Mouse (Mus musculus) embryonic facial prominence, embryonic 11.5 days (tissue): ENCODE measurements around the gene 2310022A10Rik. TPM values are rescaled to one million over a fixed set of nuclear protein-coding genes. Genes with fewer than 3 reads are reported as not detected.

Source experiments
- ATAC-seq: fragments of 200-750 bp; cut with Nextera tagmentation; replicated peaks from 2 replicates; pipeline ENCODE4 v1.8.0; 2017; ENCODE audit warnings: low read depth; ENCODE audit not compliant: insufficient number of reproducible peaks, low FRiP score, low TSS enrichment
- DNase-seq: peaks from one replicate; pipeline ENCODE4 v3.0.0-alpha.2; 2015; ENCODE audit warnings: low spot score
- H3K27ac ChIP-seq: fragments of 300-500 bp; sonication (generic); replicated peaks from 2 replicates; pipeline ENCODE4 v1.5.1; 2014; ENCODE audit warnings: mild to moderate bottlenecking, low read depth, low read length, control low read depth
- H3K27me3 ChIP-seq: fragments of 300-500 bp; sonication (generic); 2 replicates; pipeline ENCODE4 v1.6.1; 2014; ENCODE audit warnings: mild to moderate bottlenecking, low read length, moderate library complexity, mixed read lengths; ENCODE audit not compliant: control insufficient read depth, insufficient read depth
- H3K36me3 ChIP-seq: fragments of 300-500 bp; sonication (generic); replicated peaks from 2 replicates; pipeline ENCODE4 v1.6.1; 2014; ENCODE audit warnings: low read depth, mild to moderate bottlenecking, low read length, moderate library complexity, mixed read lengths; ENCODE audit not compliant: control insufficient read depth, insufficient read depth
- H3K4me1 ChIP-seq: fragments of 300-500 bp; sonication (generic); 2 replicates; pipeline ENCODE4 v1.6.1; 2014; ENCODE audit warnings: low read length, mixed read lengths; ENCODE audit not compliant: control insufficient read depth, insufficient read depth
- H3K4me2 ChIP-seq: fragments of 300-500 bp; sonication (generic); 2 replicates; pipeline ENCODE4 v1.6.1; 2014; ENCODE audit warnings: low read depth, mild to moderate bottlenecking, control low read depth, low read length, moderate library complexity
- H3K4me3 ChIP-seq: fragments of 300-500 bp; sonication (generic); 2 replicates; pipeline ENCODE4 v1.5.1; 2014; ENCODE audit warnings: low read depth, low read length, control low read depth
- H3K9ac ChIP-seq: fragments of 300-500 bp; sonication (generic); replicated peaks from 2 replicates; pipeline ENCODE4 v1.6.1; 2014; ENCODE audit warnings: mild to moderate bottlenecking, control low read depth, low read length
- H3K9me3 ChIP-seq: fragments of 300-500 bp; sonication (generic); replicated peaks from 2 replicates; pipeline ENCODE4 v1.6.1; 2016; ENCODE audit warnings: mild to moderate bottlenecking, low read length, inconsistent platforms, mixed read lengths; ENCODE audit not compliant: control insufficient read depth
- WGBS: fragments of 180-500 bp; shearing (Covaris S2); extraction: QIAGEN DNeasy Blood & Tissue Kit; methylation state at CpG from one replicate; pipeline ENCODE4 v1.1.7; 2014; 5-methylcytosine and 5-hydroxymethylcytosine counted together
- polyA plus RNA-seq: library from polyadenylated mRNA; unstranded; fragments of >200 nt; fragmentation: Nextera tagmentation; extraction: Ambion mirVana; gene quantifications from 2 replicates; pipeline ENCODE4 v1.2.1, GENCODE M21; 2014

2310022A10Rik gene
- polyA plus RNA-seq, 1 experiment from 2014 or later, result 27.5 TPM

- Histone ChIP-seq H3K27me3 (no peaks in the 10 kb centered on the region), H3K36me3 (no peaks in the 10 kb centered on the region), H3K4me3 (no peak overlapping the region), H3K9me3 (no peaks in the 10 kb centered on the region), H3K4me1 (no peaks in the 10 kb centered on the region; the same call in 1 of the 2 replicates), H3K27ac (no peak overlapping the region), H3K4me2 (no peak overlapping the region), H3K9ac (0 out of 2 replicates have a peak overlapping the region, but pooled peaks have one; percentile 5)
- no peak for DNase-seq
- no peak for ATAC-seq
- WGBS, result 79% methylated on average over 9 of the region's 9 CpGs
Observed at GRCm38 (mm10) chr7:27605499-27606285, 52.7 kb downstream of the 2310022A10Rik start.

- H3K4me1 ChIP-seq, result no peaks in the 10 kb centered on the region; the same call in 1 of the 2 replicates
- 58% methylated on average over 10 of the region's 10 CpGs for WGBS
- H3K9ac ChIP-seq, result 0 out of 2 replicates have a peak overlapping the region, but pooled peaks have one; percentile 28
- H3K27ac ChIP-seq, result no peak overlapping the region
- no peak overlapping the region for H3K4me2 ChIP-seq
- no peaks in the 10 kb centered on the region for H3K27me3 ChIP-seq
- no peaks in the 10 kb centered on the region for H3K36me3 ChIP-seq
- no peak overlapping the region for H3K4me3 ChIP-seq
- ATAC-seq, result no peak; the same call in 1 of the 2 replicates
- H3K9me3 ChIP-seq, result no peaks in the 10 kb centered on the region
- peak; percentile 23 for DNase-seq
Observed at GRCm38 (mm10) chr7:27606481-27607254, 53.6 kb downstream of the 2310022A10Rik start.

- H3K4me2 ChIP-seq, result no peak overlapping the region
- H3K27me3 ChIP-seq, result no peaks in the 10 kb centered on the region
- no peak overlapping the region for H3K27ac ChIP-seq
- 68% methylated on average over 5 of the region's 5 CpGs for WGBS
- H3K9me3 ChIP-seq, result no peaks in the 10 kb centered on the region
- no peaks in the 10 kb centered on the region; the same call in 1 of the 2 replicates for H3K4me1 ChIP-seq
- H3K36me3 ChIP-seq, result no peaks in the 10 kb centered on the region
- H3K9ac ChIP-seq, result no peak overlapping the region
- DNase-seq (no peak), ATAC-seq (no peak)
- H3K4me3 ChIP-seq, result no peak overlapping the region
Observed at GRCm38 (mm10) chr7:27607580-27607979, 54.5 kb downstream of the 2310022A10Rik start.

GRCm38 (mm10) chr7:27608130-27608529 is 55.1 kb downstream of the 2310022A10Rik start:
- 91% methylated on average over 3 of the region's 3 CpGs for WGBS
- no peak for ATAC-seq

GRCm38 (mm10) chr7:27609285-27609684 is 56.3 kb downstream of the 2310022A10Rik start:
- Histone ChIP-seq H3K9ac (no peak overlapping the region), H3K9me3 (no peaks in the 10 kb centered on the region), H3K4me2 (no peak overlapping the region), H3K36me3 (no peaks in the 10 kb centered on the region), H3K27me3 (no peaks in the 10 kb centered on the region), H3K4me3 (no peak overlapping the region), H3K27ac (no peak overlapping the region), H3K4me1 (no peaks in the 10 kb centered on the region; the same call in 1 of the 2 replicates)
- ATAC-seq, result no peak
- 92% methylated on average over 4 of the region's 4 CpGs for WGBS
- DNase-seq, result no peak

More at GRCm38 (mm10) chr7:27608130-27608529, 55.1 kb downstream of the 2310022A10Rik start:
- Histone ChIP-seq H3K4me2 (no peak overlapping the region), H3K27ac (no peak overlapping the region), H3K4me3 (no peak overlapping the region), H3K36me3 (no peaks in the 10 kb centered on the region), H3K9ac (no peak overlapping the region), H3K27me3 (no peaks in the 10 kb centered on the region), H3K4me1 (no peaks in the 10 kb centered on the region; the same call in 1 of the 2 replicates), H3K9me3 (no peaks in the 10 kb centered on the region)
- no peak for DNase-seq

- DNase-seq, result no peak
Observed at GRCm38 (mm10) chr7:27609688-27610087, 56.7 kb downstream of the 2310022A10Rik start.

GRCm38 (mm10) chr7:27610370-27610769 is 57.3 kb downstream of the 2310022A10Rik start:
- Histone ChIP-seq H3K36me3 (no peaks in the 10 kb centered on the region), H3K27ac (no peak overlapping the region), H3K4me3 (no peak overlapping the region), H3K27me3 (no peaks in the 10 kb centered on the region), H3K4me1 (no peaks in the 10 kb centered on the region), H3K9ac (no peak overlapping the region), H3K9me3 (no peaks in the 10 kb centered on the region), H3K4me2 (no peak overlapping the region)
- ATAC-seq, result no peak
- DNase-seq, result no peak
- 97% methylated on average over 3 of the region's 3 CpGs for WGBS

More at GRCm38 (mm10) chr7:27609688-27610087, 56.7 kb downstream of the 2310022A10Rik start:
- 82% methylated on average over 2 of the region's 2 CpGs for WGBS
- ATAC-seq, result no peak
- Histone ChIP-seq H3K36me3 (no peaks in the 10 kb centered on the region), H3K4me3 (no peak overlapping the region), H3K27me3 (no peaks in the 10 kb centered on the region), H3K9ac (no peak overlapping the region), H3K4me1 (no peaks in the 10 kb centered on the region), H3K27ac (no peak overlapping the region), H3K9me3 (no peaks in the 10 kb centered on the region), H3K4me2 (no peak overlapping the region)
